Mouse (Mus musculus): ENCODE results near the gene Timm17b. TPM values are rescaled to one million over a fixed set of nuclear protein-coding genes. Genes with fewer than 3 reads are reported as not detected.
A peak's percentile ranks its signal among the peaks of the same experiment; 100 is the strongest.
"Not testable (repeated sequence)": the region's sequence is repeated elsewhere in the genome, so short reads cannot be mapped to it uniquely, and the experiment has no call there.

Gene Timm17b
- polyA plus RNA-seq, 1 experiment from 2014 or later = 167 TPM

DNA sequence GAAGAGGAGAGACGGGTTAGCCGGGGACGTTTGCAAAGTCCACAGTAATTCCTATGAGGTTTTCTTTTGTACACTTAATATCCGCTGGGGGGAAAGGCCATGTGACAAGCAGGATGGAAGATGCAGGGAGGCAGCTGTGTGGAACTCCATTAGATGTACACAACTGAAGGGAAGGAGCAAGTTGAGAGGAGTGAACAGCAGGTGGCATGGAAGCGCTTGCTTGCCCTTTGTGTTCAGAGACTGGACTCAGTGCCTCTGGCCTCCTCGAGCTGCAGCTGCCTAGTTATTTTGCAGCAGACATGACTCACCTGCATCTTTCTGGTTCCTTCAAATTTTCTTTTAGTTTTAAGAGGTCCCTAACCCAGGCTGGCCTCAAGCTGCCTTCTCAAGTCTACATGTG is 11.3 kb downstream of the Timm17b start:
- Histone ChIP-seq H3K4me1 (ENCODE audit: control insufficient read depth, insufficient read depth, low read length) (no peaks in the 10 kb centered on the region), H3K4me3 (ENCODE audit: low read depth, low read length) (no peak overlapping the region), H3K27me3 (ENCODE audit: control insufficient read depth, insufficient read depth, low read length) (no peaks in the 10 kb centered on the region), H3K27ac (ENCODE audit: low read depth, low read length) (no peak overlapping the region), H3K36me3 (ENCODE audit: control insufficient read depth, insufficient read depth, low read length) (no peaks in the 10 kb centered on the region), H3K4me2 (ENCODE audit: low read depth, low read length) (no peak overlapping the region), H3K9ac (replicated peaks; ENCODE audit: low read depth, low read length) (no peak overlapping the region), H3K9me3 (ENCODE audit: control insufficient read depth, low read length) (no peaks in the 10 kb centered on the region)
- 52% methylated on average over 6 of the region's 6 CpGs for WGBS
- no peak for ATAC-seq (ENCODE audit: low read depth)

DNA sequence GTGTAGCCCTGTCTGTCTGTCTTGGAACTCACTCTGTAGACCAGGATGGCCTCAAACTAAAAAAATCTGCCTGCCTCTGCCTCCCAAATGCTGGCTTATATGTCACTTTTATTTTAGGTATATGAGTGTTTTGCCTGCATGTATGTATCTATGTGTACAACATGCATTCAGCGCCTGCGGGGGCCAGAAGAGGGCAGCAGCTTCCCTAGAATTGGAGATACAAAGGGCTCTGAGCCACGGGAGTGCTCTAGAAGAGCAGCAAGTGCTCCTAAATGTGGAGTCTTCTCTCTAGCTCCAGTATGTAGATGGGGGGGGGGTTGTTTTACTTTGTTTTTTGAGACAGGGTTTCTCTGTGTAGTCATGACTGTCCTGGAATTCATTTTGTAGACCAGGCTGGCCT is 16.5 kb downstream of the Timm17b start:
- not testable (repeated sequence) for H3K4me3 ChIP-seq (ENCODE audit: low read depth, low read length); H3K27me3 ChIP-seq (ENCODE audit: control insufficient read depth, insufficient read depth, low read length); H3K9ac ChIP-seq (replicated peaks; ENCODE audit: low read depth, low read length); H3K36me3 ChIP-seq (ENCODE audit: control insufficient read depth, insufficient read depth, low read length); ATAC-seq (ENCODE audit: low read depth); H3K4me2 ChIP-seq (ENCODE audit: low read depth, low read length); H3K9me3 ChIP-seq (ENCODE audit: control insufficient read depth, low read length); H3K27ac ChIP-seq (ENCODE audit: low read depth, low read length); H3K4me1 ChIP-seq (ENCODE audit: control insufficient read depth, insufficient read depth, low read length)
- WGBS = 24% methylated on average over 3 of the region's 3 CpGs

DNA sequence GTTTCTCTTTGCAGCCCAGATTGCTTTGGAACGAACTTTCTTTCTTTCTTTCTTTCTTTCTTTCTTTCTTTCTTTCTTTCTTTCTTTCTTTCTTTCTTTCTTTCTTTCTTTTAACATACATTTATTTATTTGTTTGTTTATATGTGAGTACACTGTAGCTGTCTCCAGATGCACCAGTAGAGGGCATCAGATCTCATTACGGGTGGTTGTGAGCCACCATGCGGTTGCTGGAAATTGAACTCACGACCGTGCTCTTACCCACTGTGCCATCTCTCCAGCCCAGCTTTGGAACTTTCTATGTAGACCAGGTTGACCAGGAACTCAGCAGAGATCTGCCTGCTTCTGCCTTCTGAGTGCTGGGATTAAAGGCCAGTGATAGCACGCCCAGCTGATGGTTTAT is 18.8 kb downstream of the Timm17b start:
- not testable (repeated sequence) for H3K9ac ChIP-seq (replicated peaks; ENCODE audit: low read depth, low read length); H3K4me1 ChIP-seq (ENCODE audit: control insufficient read depth, insufficient read depth, low read length); H3K4me2 ChIP-seq (ENCODE audit: low read depth, low read length); H3K9me3 ChIP-seq (ENCODE audit: control insufficient read depth, low read length); H3K36me3 ChIP-seq (ENCODE audit: control insufficient read depth, insufficient read depth, low read length); H3K4me3 ChIP-seq (ENCODE audit: low read depth, low read length); H3K27me3 ChIP-seq (ENCODE audit: control insufficient read depth, insufficient read depth, low read length); ATAC-seq (ENCODE audit: low read depth); H3K27ac ChIP-seq (ENCODE audit: low read depth, low read length)
- 78% methylated on average over 6 of the region's 6 CpGs for WGBS

GRCm38 (mm10) chrX:7919601-7920383 is 20.6 kb downstream of the Timm17b start, which contains the start of gene Pcsk1n:
TSS of gene Pcsk1n (plus strand) at chrX:7919822.
- Histone ChIP-seq H3K27ac (ENCODE audit: low read depth, low read length) (peak within 1 kb of the TSS; percentile 70), H3K4me1 (ENCODE audit: control insufficient read depth, insufficient read depth, low read length) (0 out of 2 replicates have a peak, but pooled peaks cover 9% of the 10 kb centered on the region), H3K36me3 (ENCODE audit: control insufficient read depth, insufficient read depth, low read length) (no peaks in the 10 kb centered on the region), H3K27me3 (ENCODE audit: control insufficient read depth, insufficient read depth, low read length) (no peaks in the 10 kb centered on the region), H3K9ac (replicated peaks; ENCODE audit: low read depth, low read length) (peak within 1 kb of the TSS; percentile 58), H3K4me2 (ENCODE audit: low read depth, low read length) (peak within 1 kb of the TSS; percentile 61), H3K4me3 (ENCODE audit: low read depth, low read length) (peak within 1 kb of the TSS; percentile 45), H3K9me3 (ENCODE audit: control insufficient read depth, low read length) (no peaks in the 10 kb centered on the region)
- 19% methylated on average over 35 of the region's 40 CpGs for WGBS
- ATAC-seq (ENCODE audit: low read depth) = peak; percentile 91

DNA sequence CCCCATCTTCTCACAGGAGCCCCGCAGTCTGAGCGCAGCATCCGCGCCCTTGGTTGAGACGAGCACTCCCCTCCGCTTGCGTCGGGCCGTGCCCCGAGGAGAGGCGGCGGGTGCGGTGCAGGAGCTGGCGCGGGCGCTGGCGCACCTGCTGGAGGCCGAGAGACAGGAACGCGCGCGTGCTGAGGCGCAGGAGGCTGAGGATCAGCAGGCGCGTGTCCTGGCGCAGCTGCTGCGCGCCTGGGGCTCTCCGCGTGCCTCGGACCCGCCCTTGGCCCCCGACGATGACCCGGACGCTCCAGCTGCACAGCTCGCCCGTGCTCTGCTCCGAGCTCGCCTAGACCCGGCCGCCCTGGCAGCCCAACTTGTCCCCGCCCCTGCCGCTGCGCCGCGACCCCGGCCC is 22.9 kb downstream of the Timm17b start:
- Histone ChIP-seq H3K4me2 (ENCODE audit: low read depth, low read length) (peak overlapping the region; percentile 61), H3K4me1 (ENCODE audit: control insufficient read depth, insufficient read depth, low read length) (0 out of 2 replicates have a peak, but pooled peaks cover 9% of the 10 kb centered on the region), H3K9ac (replicated peaks; ENCODE audit: low read depth, low read length) (peak overlapping the region; percentile 58), H3K9me3 (ENCODE audit: control insufficient read depth, low read length) (no peaks in the 10 kb centered on the region), H3K36me3 (ENCODE audit: control insufficient read depth, insufficient read depth, low read length) (no peaks in the 10 kb centered on the region), H3K27ac (ENCODE audit: low read depth, low read length) (peak overlapping the region; percentile 34; the same call in 1 of the 2 replicates), H3K4me3 (ENCODE audit: low read depth, low read length) (peak overlapping the region; percentile 45), H3K27me3 (ENCODE audit: control insufficient read depth, insufficient read depth, low read length) (no peaks in the 10 kb centered on the region)
- ATAC-seq (ENCODE audit: low read depth) = peak; percentile 19; the same call in 1 of the 2 replicates
- 24% methylated on average over 42 of the region's 48 CpGs for WGBS

DNA sequence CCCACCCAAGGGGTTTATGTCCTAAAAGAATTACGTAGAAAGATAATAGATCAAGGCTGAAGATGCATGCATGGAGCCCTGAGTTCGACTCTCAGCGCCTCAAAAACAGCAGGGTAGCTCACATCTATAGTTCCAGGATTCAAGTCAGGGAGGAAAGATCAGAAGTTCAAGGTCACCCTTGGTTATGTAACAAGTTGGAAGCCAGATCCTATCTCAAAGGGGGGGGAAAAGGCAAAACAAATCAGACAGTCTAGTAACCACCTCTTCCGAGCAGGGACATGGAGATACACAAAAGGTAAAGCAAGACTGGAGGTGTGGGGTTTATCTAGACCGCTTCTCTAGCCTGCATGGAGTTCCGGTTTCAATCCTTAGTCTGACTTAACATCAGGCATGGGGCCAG is 27.1 kb downstream of the Timm17b start:
- Histone ChIP-seq H3K4me3 (ENCODE audit: low read depth, low read length) (no peak overlapping the region), H3K9ac (replicated peaks; ENCODE audit: low read depth, low read length) (no peak overlapping the region), H3K4me1 (ENCODE audit: control insufficient read depth, insufficient read depth, low read length) (0 out of 2 replicates have a peak, but pooled peaks cover 9% of the 10 kb centered on the region), H3K27ac (ENCODE audit: low read depth, low read length) (no peak overlapping the region), H3K36me3 (ENCODE audit: control insufficient read depth, insufficient read depth, low read length) (no peaks in the 10 kb centered on the region), H3K4me2 (ENCODE audit: low read depth, low read length) (no peak overlapping the region), H3K27me3 (ENCODE audit: control insufficient read depth, insufficient read depth, low read length) (no peaks in the 10 kb centered on the region), H3K9me3 (ENCODE audit: control insufficient read depth, low read length) (no peaks in the 10 kb centered on the region)
- no peak for ATAC-seq (ENCODE audit: low read depth)
- 71% methylated on average over 6 of the region's 6 CpGs for WGBS

GRCm38 (mm10) chrX:7927116-7927515 is 28.0 kb downstream of the Timm17b start:
- no peaks in the 10 kb centered on the region for H3K36me3 ChIP-seq (ENCODE audit: control insufficient read depth, insufficient read depth, low read length)
- no peak overlapping the region for H3K9ac ChIP-seq (replicated peaks; ENCODE audit: low read depth, low read length)
- H3K4me3 ChIP-seq (ENCODE audit: low read depth, low read length) = no peak overlapping the region
- 0 out of 2 replicates have a peak, but pooled peaks cover 9% of the 10 kb centered on the region for H3K4me1 ChIP-seq (ENCODE audit: control insufficient read depth, insufficient read depth, low read length)
- H3K27me3 ChIP-seq (ENCODE audit: control insufficient read depth, insufficient read depth, low read length) = no peaks in the 10 kb centered on the region
- no peak overlapping the region for H3K27ac ChIP-seq (ENCODE audit: low read depth, low read length)
- no peak for ATAC-seq (ENCODE audit: low read depth)
- 19% methylated on average over 10 of the region's 10 CpGs for WGBS
- H3K9me3 ChIP-seq (ENCODE audit: control insufficient read depth, low read length) = no peaks in the 10 kb centered on the region
- no peak overlapping the region for H3K4me2 ChIP-seq (ENCODE audit: low read depth, low read length)

DNA sequence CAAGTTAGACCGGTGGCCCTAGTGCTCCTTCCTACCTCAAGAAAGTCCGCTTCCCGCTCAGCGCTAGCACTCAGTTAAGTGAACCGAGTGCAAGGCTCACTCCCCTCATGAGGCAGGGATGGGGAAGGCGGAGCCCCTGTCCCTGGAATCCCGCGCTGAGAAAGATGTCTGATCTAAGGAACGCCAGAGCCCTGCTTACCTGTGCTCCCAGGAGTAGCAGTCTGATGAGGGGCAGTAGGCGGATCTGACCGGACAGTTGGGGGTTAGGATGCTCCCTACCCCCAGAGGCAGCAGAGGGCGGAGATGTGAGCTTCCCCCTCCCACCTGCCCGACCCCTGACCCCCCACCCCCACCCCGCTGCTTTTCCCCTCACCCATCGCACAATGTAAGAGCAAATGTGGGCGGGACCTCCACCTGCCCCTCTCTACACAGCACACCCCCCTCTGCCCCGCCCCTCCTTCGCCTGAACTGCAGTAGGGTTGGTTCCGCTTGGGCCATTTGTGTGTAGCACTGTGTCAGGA is 29.2 kb downstream of the Timm17b start, which contains the start of gene Eras:
TSS of gene Eras (minus strand) at position 338 of the 521 bp plus-strand sequence.
- ATAC-seq (ENCODE audit: low read depth) = no peak
- no peaks in the 10 kb centered on the region for H3K36me3 ChIP-seq (ENCODE audit: control insufficient read depth, insufficient read depth, low read length)
- H3K9ac ChIP-seq (replicated peaks; ENCODE audit: low read depth, low read length) = no peak within 1 kb of the TSS
- no peak within 1 kb of the TSS for H3K4me2 ChIP-seq (ENCODE audit: low read depth, low read length)
- no peaks in the 10 kb centered on the region for H3K27me3 ChIP-seq (ENCODE audit: control insufficient read depth, insufficient read depth, low read length)
- H3K27ac ChIP-seq (ENCODE audit: low read depth, low read length) = no peak within 1 kb of the TSS
- 29% methylated on average over 16 of the region's 19 CpGs for WGBS
- H3K4me1 ChIP-seq (ENCODE audit: control insufficient read depth, insufficient read depth, low read length) = no peaks in the 10 kb centered on the region
- H3K9me3 ChIP-seq (ENCODE audit: control insufficient read depth, low read length) = no peaks in the 10 kb centered on the region
- H3K4me3 ChIP-seq (ENCODE audit: low read depth, low read length) = no peak within 1 kb of the TSS

GRCm38 (mm10) chrX:7936874-7937273 is 37.7 kb downstream of the Timm17b start:
- no peaks in the 10 kb centered on the region for H3K4me1 ChIP-seq (ENCODE audit: control insufficient read depth, insufficient read depth, low read length)
- H3K27me3 ChIP-seq (ENCODE audit: control insufficient read depth, insufficient read depth, low read length) = no peaks in the 10 kb centered on the region
- 52% methylated on average over 11 of the region's 11 CpGs for WGBS
- no peaks in the 10 kb centered on the region for H3K9me3 ChIP-seq (ENCODE audit: control insufficient read depth, low read length)
- H3K27ac ChIP-seq (ENCODE audit: low read depth, low read length) = no peak overlapping the region
- H3K36me3 ChIP-seq (ENCODE audit: control insufficient read depth, insufficient read depth, low read length) = no peaks in the 10 kb centered on the region; the same call in 1 of the 2 replicates
- H3K4me2 ChIP-seq (ENCODE audit: low read depth, low read length) = no peak overlapping the region
- H3K9ac ChIP-seq (replicated peaks; ENCODE audit: low read depth, low read length) = no peak overlapping the region
- H3K4me3 ChIP-seq (ENCODE audit: low read depth, low read length) = no peak overlapping the region
- ATAC-seq (ENCODE audit: low read depth) = no peak

Measured in neural tube, embryonic 14.5 days (tissue).